Mouse (Mus musculus) embryonic facial prominence, embryonic 10.5 days (tissue): ENCODE measurements around the gene Myl10. TPM values are rescaled to one million over a fixed set of nuclear protein-coding genes. Genes with fewer than 3 reads are reported as not detected.
"Not testable (repeated sequence)": the region's sequence is repeated elsewhere in the genome, so short reads cannot be mapped to it uniquely, and the experiment has no call there.

ENCODE experiments used
- DNase-seq: peaks from one replicate; pipeline ENCODE4 v3.0.0-alpha.2; 2017; ENCODE audit warnings: low spot score
- H3K27ac ChIP-seq: fragments of 300-500 bp; sonication (generic); replicated peaks from 2 replicates; pipeline ENCODE4 v1.5.1; 2016; ENCODE audit warnings: mild to moderate bottlenecking
- H3K27me3 ChIP-seq: fragments of 300-500 bp; sonication (generic); replicated peaks from 2 replicates; pipeline ENCODE4 v1.6.1; 2016; ENCODE audit warnings: low read depth, mild to moderate bottlenecking; ENCODE audit not compliant: poor library complexity, severe bottlenecking
- H3K36me3 ChIP-seq: fragments of 300-500 bp; sonication (generic); replicated peaks from 2 replicates; pipeline ENCODE4 v1.6.1; 2016; ENCODE audit warnings: mild to moderate bottlenecking, moderate library complexity
- H3K4me1 ChIP-seq: fragments of 300-500 bp; sonication (generic); 2 replicates; pipeline ENCODE4 v1.6.1; 2016
- H3K4me3 ChIP-seq: fragments of 300-500 bp; sonication (generic); 2 replicates; pipeline ENCODE4 v1.5.1; 2016; ENCODE audit warnings: mild to moderate bottlenecking, moderate library complexity
- H3K9me3 ChIP-seq: fragments of 300-500 bp; sonication (generic); 2 replicates; pipeline ENCODE4 v1.6.1; 2016; ENCODE audit warnings: mild to moderate bottlenecking
- WGBS: fragments of 180-500 bp; shearing (Covaris S2); methylation state at CpG from one replicate; pipeline ENCODE4 v1.1.7; 2016; 5-methylcytosine and 5-hydroxymethylcytosine counted together
- polyA plus RNA-seq: library from polyadenylated mRNA; unstranded; fragments of >200 nt; fragmentation: Nextera tagmentation; extraction: Ambion mirVana; gene quantifications from 2 replicates; pipeline ENCODE4 v1.2.1, GENCODE M21; 2016

Myl10 gene
- polyA plus RNA-seq, 1 experiment from 2014 or later = not detected

GRCm38 (mm10) chr5:136708116-136708515, 15.2 kb downstream of the Myl10 start:
- Histone ChIP-seq H3K36me3 (no peaks in the 10 kb centered on the region), H3K27ac (no peak overlapping the region), H3K4me3 (no peak overlapping the region), H3K4me1 (peaks cover 9% of the 10 kb centered on the region), H3K9me3 (0 out of 2 replicates have a peak, but pooled peaks cover 3% of the 10 kb centered on the region), H3K27me3 (no peaks in the 10 kb centered on the region)
- no peak for DNase-seq
- WGBS = 82% methylated on average over 12 of the region's 12 CpGs

DNA sequence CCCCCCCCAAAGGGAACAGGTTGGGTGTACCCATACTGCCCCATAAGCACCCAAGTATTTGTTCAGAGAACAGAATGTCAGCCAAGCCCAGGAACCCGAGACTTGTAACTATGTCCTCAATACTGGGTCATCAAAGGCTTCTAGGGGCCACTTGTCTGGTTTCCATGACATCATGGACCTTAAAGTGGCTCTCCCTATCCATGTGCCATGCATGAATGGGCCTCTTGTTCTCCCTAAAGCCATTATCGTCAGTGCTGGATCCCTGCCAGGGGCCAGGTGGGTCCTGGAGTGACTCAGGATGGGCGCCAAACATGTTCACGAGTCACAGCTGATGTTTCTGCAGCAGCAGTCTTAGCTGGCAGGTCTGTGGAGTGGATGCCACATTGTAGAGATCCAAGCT, 17.8 kb downstream of the Myl10 start:
- DNase-seq = no peak
- H3K27ac ChIP-seq = no peak overlapping the region
- no peaks in the 10 kb centered on the region for H3K9me3 ChIP-seq
- 66% methylated on average over 4 of the region's 4 CpGs for WGBS
- H3K4me1 ChIP-seq = peaks cover 11% of the 10 kb centered on the region; the same call in 1 of the 2 replicates
- H3K4me3 ChIP-seq = no peak overlapping the region
- H3K27me3 ChIP-seq = peaks cover 25% of the 10 kb centered on the region
- H3K36me3 ChIP-seq = no peaks in the 10 kb centered on the region

DNA sequence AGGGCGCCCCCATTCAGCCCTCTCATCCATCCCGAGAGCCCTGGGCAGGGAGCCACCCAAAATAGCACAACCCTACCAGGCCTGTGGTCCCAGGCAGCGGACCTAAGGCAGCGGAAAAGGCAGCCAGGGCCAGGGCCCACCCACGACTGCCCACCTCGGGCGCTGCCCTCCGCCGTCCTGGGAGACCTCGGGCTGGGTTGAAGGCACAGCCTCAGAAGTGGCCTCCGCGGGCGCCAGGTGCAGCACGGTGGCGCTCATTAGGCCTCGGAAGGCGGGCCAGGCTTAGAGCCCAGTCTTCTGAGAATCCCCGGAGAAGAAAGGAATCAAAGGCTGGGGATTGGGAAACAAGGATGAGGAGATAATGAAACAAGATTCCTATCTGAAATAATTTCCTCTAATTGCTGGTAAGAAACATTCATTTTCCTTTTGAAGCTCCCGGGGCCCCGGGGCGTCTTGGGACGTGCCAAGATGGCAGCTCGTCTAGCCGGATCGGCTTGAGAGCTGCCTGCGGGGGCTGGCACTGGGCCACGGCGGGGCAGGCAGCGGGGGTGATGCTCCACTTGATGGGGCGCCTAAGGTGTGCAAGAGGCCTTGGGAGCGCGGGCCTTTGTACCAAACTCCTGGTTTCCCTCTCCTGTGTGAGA, 21.4 kb downstream of the Myl10 start:
- WGBS = 22% methylated on average over 32 of the region's 32 CpGs
- DNase-seq = peak; percentile 44
- peak overlapping the region; percentile 41 for H3K27ac ChIP-seq

DNA sequence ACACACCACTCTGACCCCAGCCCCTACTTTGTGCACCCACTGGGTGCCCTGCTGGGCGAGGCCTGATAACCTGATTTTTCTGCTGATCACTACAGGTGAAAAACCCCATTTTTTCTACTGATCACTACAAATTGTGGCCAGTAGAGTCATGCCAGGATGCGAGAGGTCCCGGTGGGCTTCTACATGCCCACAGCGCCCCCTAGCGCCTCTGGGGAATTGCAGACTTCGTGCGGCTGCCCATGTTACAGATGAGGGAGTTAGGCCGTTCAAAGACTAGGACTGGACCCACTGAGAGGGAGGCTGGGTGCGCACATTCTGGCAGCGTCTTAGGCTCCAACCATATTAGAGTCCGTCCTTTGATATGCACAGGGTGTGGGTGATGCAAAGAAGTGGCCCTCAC, 21.9 kb downstream of the Myl10 start:
- Histone ChIP-seq H3K4me3 (peak overlapping the region; percentile 36), H3K27ac (no peak overlapping the region), H3K27me3 (peaks cover 26% of the 10 kb centered on the region), H3K36me3 (no peaks in the 10 kb centered on the region), H3K9me3 (no peaks in the 10 kb centered on the region), H3K4me1 (peaks cover 20% of the 10 kb centered on the region)
- 19% methylated on average over 11 of the region's 11 CpGs for WGBS
- peak; percentile 83 for DNase-seq

More for the DNA sequence above, 21.4 kb downstream of the Myl10 start:
- peaks cover 26% of the 10 kb centered on the region for H3K27me3 ChIP-seq
- peak overlapping the region; percentile 36 for H3K4me3 ChIP-seq
- H3K36me3 ChIP-seq = no peaks in the 10 kb centered on the region
- H3K4me1 ChIP-seq = peaks cover 20% of the 10 kb centered on the region
- no peaks in the 10 kb centered on the region for H3K9me3 ChIP-seq

GRCm38 (mm10) chr5:136716696-136717572, 24.0 kb downstream of the Myl10 start:
- H3K9me3 ChIP-seq = no peaks in the 10 kb centered on the region
- no peak overlapping the region for H3K27ac ChIP-seq
- H3K36me3 ChIP-seq = no peaks in the 10 kb centered on the region
- peaks cover 20% of the 10 kb centered on the region for H3K4me1 ChIP-seq
- no peak for DNase-seq
- peaks cover 26% of the 10 kb centered on the region for H3K27me3 ChIP-seq
- 69% methylated on average over 10 of the region's 10 CpGs for WGBS
- H3K4me3 ChIP-seq = no peak overlapping the region

DNA sequence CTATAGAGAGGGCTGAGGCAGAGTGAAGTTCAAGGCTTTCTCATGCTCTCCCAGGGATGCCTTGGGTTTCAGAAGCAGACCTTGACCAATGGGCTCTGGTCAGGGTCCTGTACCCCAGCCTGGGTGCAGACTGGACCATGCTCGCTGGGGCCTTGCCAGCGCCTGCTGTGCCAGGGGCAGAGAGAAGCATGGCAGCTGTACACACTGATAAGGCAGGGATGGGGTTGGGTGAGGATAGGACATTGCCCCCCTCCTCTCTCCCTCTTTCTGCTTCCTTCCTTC, 24.6 kb downstream of the Myl10 start:
- no peaks in the 10 kb centered on the region for H3K36me3 ChIP-seq
- peaks cover 26% of the 10 kb centered on the region for H3K27me3 ChIP-seq
- peaks cover 20% of the 10 kb centered on the region for H3K4me1 ChIP-seq
- DNase-seq = no peak
- H3K4me3 ChIP-seq = no peak overlapping the region
- no peaks in the 10 kb centered on the region for H3K9me3 ChIP-seq
- no peak overlapping the region for H3K27ac ChIP-seq
- 90% methylated on average over 2 of the region's 2 CpGs for WGBS

GRCm38 (mm10) chr5:136718656-136719055, 25.7 kb downstream of the Myl10 start:
- H3K4me3 ChIP-seq = no peak overlapping the region
- H3K4me1 ChIP-seq = peaks cover 20% of the 10 kb centered on the region
- no peaks in the 10 kb centered on the region for H3K9me3 ChIP-seq
- no peak for DNase-seq
- H3K27ac ChIP-seq = no peak overlapping the region
- 86% methylated on average over 8 of the region's 8 CpGs for WGBS
- no peaks in the 10 kb centered on the region for H3K36me3 ChIP-seq
- peaks cover 21% of the 10 kb centered on the region for H3K27me3 ChIP-seq

GRCm38 (mm10) chr5:136721596-136721995, 28.6 kb downstream of the Myl10 start:
- H3K27ac ChIP-seq = no peak overlapping the region
- no peak overlapping the region for H3K4me3 ChIP-seq
- no peaks in the 10 kb centered on the region for H3K27me3 ChIP-seq
- no peak for DNase-seq
- 82% methylated on average over 5 of the region's 5 CpGs for WGBS
- H3K4me1 ChIP-seq = peaks cover 8% of the 10 kb centered on the region; the same call in 1 of the 2 replicates
- no peaks in the 10 kb centered on the region for H3K9me3 ChIP-seq
- H3K36me3 ChIP-seq = no peaks in the 10 kb centered on the region

DNA sequence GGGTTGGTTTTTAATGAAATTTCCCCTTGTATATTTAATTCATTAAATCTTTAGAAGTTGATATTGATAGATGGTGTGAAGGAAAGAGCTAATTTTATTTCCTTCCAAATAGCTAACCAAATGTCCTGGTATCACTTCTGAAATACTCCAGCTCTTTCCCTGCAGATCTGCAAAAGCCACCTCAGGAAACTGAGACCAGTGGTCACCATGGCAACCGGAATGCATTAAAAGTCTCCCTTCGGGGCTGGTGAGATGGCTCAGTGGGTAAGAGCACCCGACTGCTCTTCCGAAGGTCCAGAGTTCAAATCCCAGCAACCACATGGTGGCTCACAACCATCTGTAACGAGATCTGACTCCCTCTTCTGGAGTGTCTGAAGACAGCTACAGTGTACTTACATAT, 33.3 kb downstream of the Myl10 start:
- not testable (repeated sequence) for H3K4me3 ChIP-seq, H3K4me1 ChIP-seq, H3K9me3 ChIP-seq, H3K27me3 ChIP-seq, H3K27ac ChIP-seq, H3K36me3 ChIP-seq, DNase-seq
- WGBS = 87% methylated on average over 5 of the region's 5 CpGs

GRCm38 (mm10) chr5:136738918-136739317, 46.0 kb downstream of the Myl10 start:
- no peaks in the 10 kb centered on the region for H3K27me3 ChIP-seq
- no peak overlapping the region for H3K4me3 ChIP-seq
- 68% methylated on average over 6 of the region's 6 CpGs for WGBS
- peaks cover 34% of the 10 kb centered on the region for H3K36me3 ChIP-seq
- H3K9me3 ChIP-seq = no peaks in the 10 kb centered on the region
- no peaks in the 10 kb centered on the region for H3K4me1 ChIP-seq
- no peak for DNase-seq
- no peak overlapping the region for H3K27ac ChIP-seq

- peaks cover 100% of the 10 kb centered on the region for H3K36me3 ChIP-seq
These were observed 53.6 kb downstream of the Myl10 start for GRCm38 (mm10) chr5:136746596-136746995.

More at GRCm38 (mm10) chr5:136746596-136746995, 53.6 kb downstream of the Myl10 start:
- no peak overlapping the region for H3K4me3 ChIP-seq
- no peaks in the 10 kb centered on the region for H3K27me3 ChIP-seq
- no peaks in the 10 kb centered on the region for H3K4me1 ChIP-seq
- 80% methylated on average over 9 of the region's 9 CpGs for WGBS
- no peak for DNase-seq
- H3K9me3 ChIP-seq = peaks cover 49% of the 10 kb centered on the region
- H3K27ac ChIP-seq = no peak overlapping the region
